Mouse (Mus musculus) erythroblast, embryonic 14.5 days (primary cell): Measurements from ENCODE around the gene Nxnl1. TPM values are rescaled to one million over a fixed set of nuclear protein-coding genes. Genes with fewer than 3 reads are reported as not detected.
"Not testable (repeated sequence)": the region's sequence is repeated elsewhere in the genome, so short reads cannot be mapped to it uniquely, and the experiment has no call there.

Source experiments
- H3K27me3 ChIP-seq: 2 replicates; pipeline ENCODE4 v1.6.1; 2012; ENCODE audit warnings: inconsistent platforms; ENCODE audit not compliant: control insufficient read depth
- H3K36me3 ChIP-seq: 2 replicates; pipeline ENCODE4 v1.6.1; 2012; ENCODE audit warnings: mild to moderate bottlenecking, inconsistent platforms; ENCODE audit not compliant: control insufficient read depth
- H3K4me1 ChIP-seq: 2 replicates; pipeline ENCODE4 v1.6.1; 2012; ENCODE audit warnings: inconsistent platforms; ENCODE audit not compliant: control insufficient read depth
- H3K4me3 ChIP-seq: replicated peaks from 2 replicates; pipeline ENCODE3; 2012; ENCODE audit warnings: moderate library complexity, mild to moderate bottlenecking, inconsistent platforms
- H3K9me3 ChIP-seq: 2 replicates; pipeline ENCODE4 v1.6.1; 2012; ENCODE audit warnings: low read length, inconsistent platforms, mixed read lengths; ENCODE audit not compliant: control insufficient read depth
- GATA1 ChIP-seq: IDR thresholded peaks from 2 replicates; pipeline ENCODE4 v1.6.1; 2012; ENCODE audit warnings: low read length, inconsistent platforms, mixed read lengths
- TAL1 ChIP-seq: IDR thresholded peaks from 3 replicates; pipeline ENCODE4 v1.6.1; 2012; ENCODE audit warnings: low read length, inconsistent platforms, mixed read lengths
- polyA plus RNA-seq: library from polyadenylated mRNA; stranded (reverse); fragments of >175 nt; gene quantifications from 2 replicates; pipeline ENCODE4 v1.2.3, GENCODE M21; 2012

Gene Nxnl1
- polyA plus RNA-seq, 1 experiment: not detected

DNA sequence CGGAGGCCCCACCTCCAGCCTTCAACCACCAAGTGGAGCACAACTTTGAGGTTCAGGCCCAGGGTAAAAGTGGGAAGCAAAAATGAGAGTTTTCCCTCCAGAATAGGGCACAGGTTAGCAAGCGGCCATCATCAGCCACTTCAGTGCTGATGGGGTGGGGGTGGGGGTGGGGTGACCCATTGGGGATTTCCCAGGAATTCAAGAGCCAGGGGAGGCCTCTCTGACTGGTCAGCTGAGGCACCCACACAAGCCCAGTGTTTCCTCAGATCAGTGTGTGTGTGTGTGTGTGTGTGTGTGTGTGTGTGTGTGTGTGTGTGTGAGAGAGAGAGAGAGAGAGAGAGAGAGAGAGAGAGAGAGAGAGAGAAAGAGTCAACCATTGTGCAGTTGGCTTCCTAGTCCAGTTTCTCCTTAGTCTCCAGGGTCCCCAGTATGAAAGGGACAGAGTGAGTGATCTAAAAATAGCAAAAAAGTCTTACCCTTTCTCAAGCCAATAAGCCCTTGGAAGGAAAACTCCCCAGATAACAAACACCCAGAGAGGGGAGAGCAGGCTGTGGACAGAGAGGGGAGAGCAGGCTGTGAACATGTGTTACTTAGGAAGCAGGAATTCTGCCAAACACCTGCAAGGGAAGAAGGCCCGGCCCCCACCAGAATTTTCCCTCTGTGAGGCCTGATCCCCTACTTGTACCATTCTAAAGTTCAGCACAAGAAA is 39.1 kb downstream of the Nxnl1 start:
- Histone ChIP-seq H3K27me3 (peaks cover 35% of the 10 kb centered on the region), H3K4me1 (peaks cover 4% of the 10 kb centered on the region; the same call in 1 of the 2 replicates), H3K4me3 (no peak overlapping the region), H3K36me3 (no peaks in the 10 kb centered on the region), H3K9me3 (no peaks in the 10 kb centered on the region)
- TF ChIP-seq TAL1 (no peak), GATA1 (no peak)

DNA sequence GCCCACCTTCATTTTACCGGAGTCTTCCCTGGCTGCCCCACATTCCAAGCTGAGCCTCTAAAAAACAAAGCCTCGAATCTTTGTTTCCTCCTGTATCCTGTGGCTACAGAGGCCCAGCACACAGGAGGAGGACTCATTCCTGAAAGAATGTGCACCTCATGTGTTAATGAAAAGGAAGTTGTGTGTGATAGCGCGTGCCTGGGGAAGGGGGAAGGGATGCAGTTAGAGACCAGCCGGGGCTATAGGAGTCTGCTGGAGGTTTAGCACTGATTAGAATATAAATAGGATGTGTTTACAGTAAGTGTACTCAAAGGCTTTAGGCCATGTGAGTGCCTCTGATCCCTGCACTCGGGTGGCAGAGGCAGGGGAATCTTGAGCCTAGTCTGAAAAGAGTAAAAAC is 40.1 kb downstream of the Nxnl1 start:
- Histone ChIP-seq H3K4me3 (no peak overlapping the region), H3K27me3 (peaks cover 35% of the 10 kb centered on the region), H3K36me3 (no peaks in the 10 kb centered on the region), H3K4me1 (peaks cover 9% of the 10 kb centered on the region), H3K9me3 (no peaks in the 10 kb centered on the region)
- TF ChIP-seq TAL1: no peak
- no peak for TF ChIP-seq GATA1

DNA sequence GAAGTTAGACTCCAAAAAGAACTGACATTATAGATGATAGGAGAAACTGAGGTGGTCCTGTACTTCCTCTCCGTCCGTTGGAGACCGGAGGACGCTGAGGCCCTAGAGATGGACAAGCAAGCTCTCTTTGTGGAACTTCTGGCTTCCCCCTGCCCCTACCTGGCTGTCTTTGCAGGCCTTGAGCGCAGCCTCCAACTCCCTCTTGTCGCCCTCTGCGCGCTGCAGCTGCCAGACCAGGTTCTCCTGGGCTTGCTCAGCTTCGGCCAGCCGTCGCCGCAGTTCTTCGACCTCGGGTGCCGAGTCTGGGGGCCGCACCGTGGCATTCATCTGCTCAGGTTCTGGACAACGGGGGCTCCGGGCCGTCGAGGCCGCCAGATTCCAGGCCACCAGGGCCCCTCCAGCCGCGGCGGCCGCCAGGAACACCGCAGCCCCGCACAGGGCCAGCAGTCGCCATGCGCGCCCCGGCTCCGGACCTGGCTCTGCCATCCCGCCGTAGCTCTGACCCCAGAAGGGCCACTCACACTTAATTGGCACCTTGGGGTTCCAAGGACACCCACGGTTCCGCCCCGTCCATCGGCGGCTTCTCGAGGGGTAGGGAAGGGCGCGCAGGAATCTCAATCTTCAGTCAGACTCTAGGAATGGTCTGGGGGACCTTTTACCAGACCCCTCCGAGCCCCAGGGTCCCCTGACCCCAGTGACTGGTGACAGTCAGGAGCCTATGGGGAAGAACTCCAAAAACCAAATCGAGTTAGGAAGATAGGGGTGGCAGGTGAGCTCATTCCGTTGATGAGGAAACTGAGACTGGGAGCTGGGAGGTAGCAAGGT is 41.0 kb downstream of the Nxnl1 start, which contains the start of gene Ccdc194:
Gene Ccdc194, minus strand, starts transcription at position 486 of the 825 bp plus-strand sequence.
- TF ChIP-seq GATA1: no peak
- TF ChIP-seq TAL1: no peak
- peaks cover 35% of the 10 kb centered on the region for H3K27me3 ChIP-seq

DNA sequence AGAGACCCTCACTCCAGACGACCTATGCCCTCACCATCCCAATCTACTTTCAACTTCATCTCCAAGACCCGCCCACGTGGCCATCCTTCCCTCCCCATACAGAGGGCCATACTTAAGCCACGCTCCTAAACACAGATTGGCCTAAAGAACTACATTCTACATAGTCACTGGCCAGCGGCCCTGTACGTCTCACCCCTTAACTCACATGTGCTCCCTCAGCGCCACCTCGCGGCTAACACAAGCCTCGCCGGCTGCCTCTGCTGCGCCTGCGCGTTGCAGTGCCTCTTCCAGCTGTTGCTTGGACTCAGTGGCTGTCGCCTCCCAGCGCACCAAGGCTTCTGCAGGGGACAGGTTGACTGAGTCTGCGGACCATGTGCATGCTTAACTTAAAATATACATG is 44.8 kb downstream of the Nxnl1 start:
- Histone ChIP-seq H3K9me3 (no peaks in the 10 kb centered on the region), H3K4me1 (peaks cover 6% of the 10 kb centered on the region), H3K4me3 (no peak overlapping the region), H3K36me3 (no peaks in the 10 kb centered on the region), H3K27me3 (peaks cover 20% of the 10 kb centered on the region)
- TF ChIP-seq GATA1 (no peak), TAL1 (no peak)

More for the DNA sequence above, 41.0 kb downstream of the Nxnl1 start, which contains the start of gene Ccdc194:
- no peaks in the 10 kb centered on the region for H3K36me3 ChIP-seq
- H3K9me3 ChIP-seq: no peaks in the 10 kb centered on the region
- peaks cover 7% of the 10 kb centered on the region for H3K4me1 ChIP-seq
- no peak within 1 kb of the TSS for H3K4me3 ChIP-seq

DNA sequence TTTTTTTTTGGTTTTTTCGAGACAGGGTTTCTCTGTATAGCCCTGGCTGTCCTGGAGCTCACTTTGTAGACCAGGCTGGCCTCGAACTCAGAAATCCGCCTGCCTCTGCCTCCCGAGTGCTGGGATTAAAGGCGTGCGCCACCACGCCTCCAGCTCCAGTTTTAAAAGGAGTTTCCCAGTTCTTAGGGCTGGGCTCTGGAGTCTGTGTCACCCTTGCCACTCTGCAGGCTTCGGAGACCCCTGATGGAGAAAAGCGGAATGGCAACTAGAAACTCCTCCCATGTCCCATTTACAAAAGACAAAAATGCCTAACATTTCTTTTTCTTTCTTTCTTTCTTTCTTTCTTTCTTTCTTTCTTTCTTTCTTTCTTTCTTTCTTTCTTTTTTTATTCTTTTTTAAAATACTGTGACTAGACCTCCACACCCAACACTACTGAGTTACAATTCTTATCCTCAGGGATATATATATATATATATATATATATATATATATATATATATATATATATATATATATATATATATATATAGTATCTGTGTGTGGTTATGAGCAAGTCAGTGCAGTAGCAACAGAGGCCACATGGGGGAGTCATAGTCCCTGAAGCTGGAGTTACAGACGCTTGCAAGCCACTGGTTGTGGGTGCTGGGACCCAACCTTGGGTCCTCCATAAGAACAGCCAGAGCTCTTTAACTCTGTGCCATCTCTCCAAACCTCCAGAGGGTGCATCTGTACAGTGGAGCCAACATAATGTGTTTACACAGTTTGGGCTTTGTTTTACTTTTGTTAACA is 47.2 kb downstream of the Nxnl1 start:
- not testable (repeated sequence) for H3K27me3 ChIP-seq, H3K4me3 ChIP-seq, H3K36me3 ChIP-seq, H3K9me3 ChIP-seq, H3K4me1 ChIP-seq

DNA sequence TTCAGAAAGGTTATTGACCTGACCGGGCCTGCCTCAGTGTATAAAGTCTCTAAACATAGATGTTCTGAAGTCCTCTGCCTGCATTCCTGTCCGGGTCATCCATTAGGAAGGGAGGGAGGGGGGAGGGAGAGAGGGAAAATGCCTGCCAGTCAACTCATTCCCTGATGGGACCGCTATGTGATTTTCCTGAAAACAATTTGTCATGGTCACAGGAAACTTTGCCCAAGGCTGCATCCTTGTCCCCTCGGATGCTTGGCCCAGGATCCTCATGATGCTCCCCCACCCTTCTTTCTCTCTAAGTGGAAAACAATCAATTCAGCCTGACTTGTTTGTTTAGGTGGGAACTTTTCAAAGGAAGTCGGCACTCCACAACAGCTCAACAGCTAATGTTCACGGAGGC is 49.6 kb downstream of the Nxnl1 start:
- peaks cover 16% of the 10 kb centered on the region for H3K4me1 ChIP-seq
- H3K27me3 ChIP-seq: no peaks in the 10 kb centered on the region
- H3K36me3 ChIP-seq: no peaks in the 10 kb centered on the region
- no peak overlapping the region for H3K4me3 ChIP-seq
- no peaks in the 10 kb centered on the region for H3K9me3 ChIP-seq
- no peak for TF ChIP-seq TAL1
- TF ChIP-seq GATA1: no peak

DNA sequence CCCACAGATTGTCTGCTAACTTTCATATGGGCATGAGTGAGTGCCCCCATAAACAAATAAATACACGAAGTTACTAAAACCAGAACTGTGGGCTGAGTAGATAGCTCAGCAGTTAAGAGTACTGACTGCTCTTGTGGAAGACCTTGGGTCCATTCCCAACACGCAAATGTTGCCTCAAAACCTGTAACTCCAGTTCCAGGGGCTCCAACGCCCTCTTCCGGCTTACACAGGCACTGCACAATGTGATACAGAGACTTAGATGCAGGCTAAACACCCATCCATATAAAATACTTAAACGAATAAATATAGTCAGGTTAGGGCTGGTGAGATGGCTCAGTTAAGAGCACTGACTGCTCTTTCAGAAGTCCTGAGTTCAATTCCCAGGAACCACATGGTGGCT is 51.4 kb downstream of the Nxnl1 start:
- H3K27me3 ChIP-seq: 0 out of 2 replicates have a peak, but pooled peaks cover 1% of the 10 kb centered on the region
- no peak overlapping the region for H3K4me3 ChIP-seq
- TF ChIP-seq GATA1: no peak
- no peaks in the 10 kb centered on the region for H3K9me3 ChIP-seq
- peaks cover 20% of the 10 kb centered on the region for H3K4me1 ChIP-seq
- no peaks in the 10 kb centered on the region for H3K36me3 ChIP-seq

DNA sequence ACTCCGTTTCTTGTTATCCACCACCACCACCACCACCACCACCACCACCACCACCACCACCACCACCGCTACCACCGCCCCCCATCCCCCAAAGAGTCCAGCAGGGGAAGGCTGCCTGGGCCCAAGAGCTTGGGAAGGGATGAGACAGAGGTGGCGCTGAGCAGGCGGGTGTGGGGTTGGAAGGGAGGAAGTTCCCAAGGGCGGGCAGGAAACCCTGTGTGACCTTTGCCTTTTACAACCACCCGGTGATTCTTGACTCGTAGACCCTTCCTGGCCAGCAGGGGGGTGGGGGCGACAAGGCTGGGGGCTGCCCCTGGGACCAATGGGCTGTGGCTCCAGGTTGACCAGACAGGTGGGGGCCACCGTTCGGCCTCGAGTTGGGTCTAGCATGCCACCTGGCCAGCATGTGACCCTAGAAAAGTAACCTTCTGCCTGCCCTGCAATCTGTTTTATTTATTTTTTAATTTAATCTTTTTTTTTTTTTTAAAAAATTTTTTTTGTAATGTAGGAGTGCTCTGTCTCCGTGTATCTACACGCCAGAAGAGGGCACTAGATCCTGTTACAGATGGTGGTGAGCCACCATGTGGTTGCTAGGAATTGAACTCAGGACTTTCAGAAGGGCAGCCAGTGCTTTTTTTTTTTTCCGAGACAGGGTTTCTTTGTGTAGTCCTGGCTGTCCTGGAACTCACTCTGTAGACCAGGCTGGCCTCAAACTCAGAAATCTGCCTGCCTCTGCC is 53.2 kb downstream of the Nxnl1 start:
- no peak overlapping the region for H3K4me3 ChIP-seq
- H3K36me3 ChIP-seq: no peaks in the 10 kb centered on the region
- H3K4me1 ChIP-seq: peaks cover 20% of the 10 kb centered on the region
- H3K27me3 ChIP-seq: peaks cover 14% of the 10 kb centered on the region
- no peaks in the 10 kb centered on the region for H3K9me3 ChIP-seq
- TF ChIP-seq GATA1: no peak
- TF ChIP-seq TAL1: no peak
